Mouse (Mus musculus): ENCODE measurements at regions not wholly inside any gene's neighbourhood (a gene's known extent, or its start where the extent isn't known, plus 50 kb on each side); places are given as distances from the start of the nearest gene placed in this dataset.

DNA sequence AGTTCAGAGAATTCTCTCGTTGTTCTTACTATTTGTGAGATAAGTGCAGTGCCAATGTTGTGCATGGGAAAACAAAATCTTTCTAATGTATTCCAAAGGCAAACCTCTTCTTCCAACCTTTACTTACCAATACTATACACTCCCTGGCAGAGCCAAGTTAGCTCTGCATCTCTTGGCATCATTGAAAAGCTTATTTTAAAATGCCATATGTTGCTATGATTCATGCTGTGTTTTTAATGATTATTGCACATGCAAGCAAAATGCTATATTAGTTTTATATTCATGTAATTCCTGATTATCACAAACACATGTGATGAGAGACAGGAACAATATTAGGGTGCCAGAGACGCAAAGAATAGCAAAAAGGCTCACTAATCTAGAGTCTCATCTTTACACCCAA, 64.3 kb upstream of the Pard3b start:
- no peak overlapping the region for H3K27ac ChIP-seq (ENCODE audit: insufficient read depth, low read length)
- WGBS: 87% methylated on average over 2 of the region's 2 CpGs

DNA sequence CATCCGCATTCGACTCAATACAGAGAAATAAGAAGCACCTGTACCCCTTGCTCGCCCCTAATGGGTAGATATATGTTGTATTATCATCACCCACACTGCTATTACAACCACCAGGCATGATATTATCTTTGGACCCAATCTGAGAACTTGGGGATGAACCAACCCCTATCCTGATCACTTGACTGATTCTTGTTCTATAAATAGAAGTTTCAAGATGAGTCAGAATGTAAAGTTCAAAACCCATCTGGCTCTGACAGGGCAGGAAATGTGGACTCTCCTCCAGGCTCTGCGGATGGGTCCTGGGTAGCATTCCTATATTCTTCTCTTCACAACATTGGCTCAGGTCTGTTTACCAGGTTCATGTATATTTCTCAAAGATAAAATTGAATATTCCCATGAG, 61.9 kb upstream of the Pard3b start:
- Histone ChIP-seq H3K27ac (ENCODE audit: insufficient read depth, low read length) (no peak overlapping the region), H3K36me3 (ENCODE audit: control insufficient read depth, insufficient read depth, low read length) (no peaks in the 10 kb centered on the region), H3K4me1 (ENCODE audit: control insufficient read depth, insufficient read depth, insufficient read length) (no peaks in the 10 kb centered on the region), H3K27me3 (ENCODE audit: control insufficient read depth, insufficient read depth, low read length) (no peaks in the 10 kb centered on the region), H3K4me3 (ENCODE audit: extremely low read depth, insufficient read depth, insufficient read length) (no peak overlapping the region)
- no peak for TF ChIP-seq POLR2A (IDR thresholded peaks at IDR 0.05; ENCODE audit: low read depth, low read length)
- no peak for TF ChIP-seq CTCF (IDR thresholded peaks at IDR 0.05; ENCODE audit: extremely low read depth, insufficient read depth, insufficient read length, insufficient replicate concordance)
- 87% methylated on average over 4 of the region's 4 CpGs for WGBS
- DNase-seq (ENCODE audit: low read depth in 1 of 2, low spot score in 2 of 2): no peak

More for the DNA sequence above, 64.3 kb upstream of the Pard3b start:
- no peaks in the 10 kb centered on the region for H3K4me1 ChIP-seq (ENCODE audit: control insufficient read depth, insufficient read depth, insufficient read length)
- no peak for DNase-seq (ENCODE audit: low read depth in 1 of 2, low spot score in 2 of 2)
- no peaks in the 10 kb centered on the region for H3K36me3 ChIP-seq (ENCODE audit: control insufficient read depth, insufficient read depth, low read length)
- TF ChIP-seq POLR2A (IDR thresholded peaks at IDR 0.05; ENCODE audit: low read depth, low read length): no peak
- TF ChIP-seq CTCF (IDR thresholded peaks at IDR 0.05; ENCODE audit: extremely low read depth, insufficient read depth, insufficient read length, insufficient replicate concordance): no peak
- H3K27me3 ChIP-seq (ENCODE audit: control insufficient read depth, insufficient read depth, low read length): no peaks in the 10 kb centered on the region
- no peak overlapping the region for H3K4me3 ChIP-seq (ENCODE audit: extremely low read depth, insufficient read depth, insufficient read length)

- no peak overlapping the region for H3K27ac ChIP-seq (ENCODE audit: insufficient read depth, low read length)
- no peak for DNase-seq (ENCODE audit: low read depth in 1 of 2, low spot score in 2 of 2)
- no peaks in the 10 kb centered on the region for H3K36me3 ChIP-seq (ENCODE audit: control insufficient read depth, insufficient read depth, low read length)
- H3K27me3 ChIP-seq (ENCODE audit: control insufficient read depth, insufficient read depth, low read length): no peaks in the 10 kb centered on the region
- H3K4me1 ChIP-seq (ENCODE audit: control insufficient read depth, insufficient read depth, insufficient read length): no peaks in the 10 kb centered on the region
- no peak overlapping the region for H3K4me3 ChIP-seq (ENCODE audit: extremely low read depth, insufficient read depth, insufficient read length)
- 94% methylated on average over 8 of the region's 8 CpGs for WGBS
- TF ChIP-seq CTCF (IDR thresholded peaks at IDR 0.05; ENCODE audit: extremely low read depth, insufficient read depth, insufficient read length, insufficient replicate concordance): no peak
- TF ChIP-seq POLR2A (IDR thresholded peaks at IDR 0.05; ENCODE audit: low read depth, low read length): no peak
Observed at GRCm38 (mm10) chr1:61587251-61587650, 51.4 kb upstream of the Pard3b start.
